Mouse (Mus musculus) thymus, postnatal 0 days (tissue): ENCODE measurements around the gene Nlk. TPM values are rescaled to one million over a fixed set of nuclear protein-coding genes. Genes with fewer than 3 reads are reported as not detected.
"Not testable (repeated sequence)": the region's sequence is repeated elsewhere in the genome, so short reads cannot be mapped to it uniquely, and the experiment has no call there.

Experiments
- DNase-seq: peaks from one replicate; pipeline ENCODE4 v3.0.0-alpha.2; 2015; ENCODE audit warnings: low spot score
- polyA plus RNA-seq: library from polyadenylated mRNA; unstranded; fragments of >200 nt; fragmentation: Nextera tagmentation; extraction: Ambion mirVana; gene quantifications from 2 replicates; pipeline ENCODE4 v1.2.1, GENCODE M21; 2015

Gene Nlk
- polyA plus RNA-seq, 1 experiment from 2014 or later, result 23.3 TPM

DNA sequence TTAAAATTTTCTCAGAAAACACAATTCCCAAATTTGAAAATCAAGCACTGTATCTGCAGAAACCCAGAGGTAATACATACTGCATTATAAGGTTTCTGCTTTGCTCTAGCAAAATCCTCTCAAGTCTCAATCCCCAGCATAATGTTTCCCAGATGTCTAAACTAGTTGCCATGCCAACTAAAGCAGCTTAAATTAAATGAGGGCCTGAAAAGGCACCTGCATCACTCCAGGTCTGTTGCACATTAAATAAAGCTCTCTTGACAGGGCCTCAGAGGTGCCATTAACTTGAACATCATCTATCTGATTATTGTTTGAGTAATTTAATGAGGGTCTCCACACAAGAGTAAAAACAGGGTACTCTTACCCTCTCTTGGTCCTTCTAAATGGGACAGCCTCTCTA is 100.4 kb downstream of the Nlk start:
- DNase-seq, result no peak

DNA sequence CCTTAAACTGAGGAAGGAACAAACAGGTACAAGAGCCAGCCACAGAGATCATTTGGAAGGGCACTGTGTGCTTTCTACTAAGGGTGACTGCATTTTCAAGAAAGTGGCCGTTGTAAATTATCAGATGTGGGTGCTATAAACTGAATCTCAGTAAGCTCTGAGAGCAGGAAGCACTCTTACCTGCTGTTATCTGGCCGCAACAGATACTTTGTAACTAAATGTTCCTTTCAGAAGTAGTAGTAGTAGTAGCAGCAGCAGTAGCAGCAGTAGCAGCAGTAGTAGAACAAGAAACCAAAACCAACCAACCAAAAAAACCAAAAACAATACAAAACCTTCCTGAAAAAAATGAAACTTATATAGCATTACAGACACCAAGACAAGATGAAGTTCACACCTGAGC is 101.4 kb downstream of the Nlk start:
- DNase-seq, result no peak

DNA sequence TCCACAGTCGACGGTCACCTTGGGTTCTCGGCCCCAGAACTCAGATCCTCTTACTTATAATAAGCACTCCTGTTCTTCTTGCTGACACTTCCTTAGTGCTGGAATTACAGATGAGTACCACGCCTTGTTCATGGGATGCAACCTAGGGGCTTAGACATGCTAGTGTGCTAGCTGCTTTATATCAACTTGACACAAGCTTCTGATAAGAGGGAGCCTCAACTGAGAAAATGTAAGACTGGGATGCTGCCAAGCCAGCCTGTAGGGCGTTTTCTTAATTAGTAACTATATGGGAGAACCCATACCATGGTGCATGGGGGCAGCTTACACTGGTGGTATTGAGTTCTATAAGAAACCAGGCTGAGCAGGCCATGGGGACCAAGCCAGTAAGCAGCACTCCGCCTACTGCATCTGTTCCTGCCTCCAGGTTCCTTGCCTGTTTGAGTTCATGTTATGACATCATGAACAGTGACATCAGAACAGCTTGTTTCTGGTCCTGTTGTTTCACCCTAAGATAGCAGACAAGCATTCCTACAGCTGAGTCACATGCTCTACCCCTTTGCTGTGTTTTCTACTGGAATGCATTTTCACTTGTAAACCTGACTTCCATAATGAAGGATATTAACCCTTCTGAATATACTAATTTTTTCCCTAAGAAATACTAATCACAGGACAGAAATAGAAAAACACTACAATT is 102.8 kb downstream of the Nlk start:
- no peak for DNase-seq

DNA sequence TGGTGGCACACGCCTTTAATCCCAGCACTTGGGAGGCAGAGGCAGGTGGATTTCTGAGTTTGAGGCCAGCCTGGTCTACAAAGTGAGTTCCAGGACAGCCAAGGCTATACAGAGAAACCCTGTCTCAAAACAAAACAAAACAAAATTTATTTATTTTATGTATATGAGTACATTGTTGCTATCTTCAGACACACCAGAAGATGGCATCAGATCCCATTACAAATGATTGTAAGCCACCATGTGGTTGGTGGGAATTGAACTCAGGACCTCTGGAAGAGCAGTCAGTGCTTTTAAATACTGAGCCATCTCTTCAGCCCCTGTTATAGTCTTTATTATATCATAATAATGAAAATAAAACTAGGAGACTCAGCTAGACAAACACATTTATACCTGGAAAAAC is 109.5 kb downstream of the Nlk start:
- not testable (repeated sequence) for DNase-seq

DNA sequence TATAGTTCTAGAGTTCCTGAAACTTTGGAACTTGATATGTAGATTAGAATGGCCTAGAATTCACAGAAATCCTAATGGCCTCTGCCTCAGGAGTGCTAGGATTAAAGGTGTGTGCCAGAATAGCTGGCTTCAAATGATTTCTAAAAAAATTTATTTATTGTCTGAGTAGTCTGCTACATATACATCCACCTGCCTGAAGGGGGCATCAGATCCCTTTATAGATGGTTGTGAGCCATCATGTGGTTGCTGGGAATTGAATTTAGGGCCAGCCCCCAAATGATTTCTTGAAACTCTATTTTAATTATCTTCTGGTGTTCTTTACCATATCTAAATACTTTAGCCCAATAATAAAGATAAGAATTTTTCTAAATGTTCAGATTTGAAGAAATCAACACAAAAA is 111.1 kb downstream of the Nlk start:
- DNase-seq, result peak; percentile 37

DNA sequence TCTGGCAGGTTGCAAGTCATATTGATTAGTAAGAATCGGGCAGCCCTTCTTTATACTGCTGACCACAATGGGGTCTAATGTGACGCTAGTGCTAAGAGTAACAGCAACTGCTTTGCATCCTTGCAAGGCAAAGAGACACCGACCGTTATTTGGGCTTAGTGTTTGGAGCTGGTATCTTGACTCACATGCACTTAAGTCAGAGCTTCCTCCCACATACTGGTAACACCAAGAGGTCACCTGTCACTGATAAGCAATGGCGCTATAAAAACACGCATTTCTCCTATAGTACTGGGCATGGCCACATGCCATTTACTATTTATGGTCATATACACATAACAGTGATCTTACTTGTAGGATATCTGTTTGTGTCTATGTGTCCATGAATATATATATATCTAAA is 114.3 kb downstream of the Nlk start:
- no peak for DNase-seq

DNA sequence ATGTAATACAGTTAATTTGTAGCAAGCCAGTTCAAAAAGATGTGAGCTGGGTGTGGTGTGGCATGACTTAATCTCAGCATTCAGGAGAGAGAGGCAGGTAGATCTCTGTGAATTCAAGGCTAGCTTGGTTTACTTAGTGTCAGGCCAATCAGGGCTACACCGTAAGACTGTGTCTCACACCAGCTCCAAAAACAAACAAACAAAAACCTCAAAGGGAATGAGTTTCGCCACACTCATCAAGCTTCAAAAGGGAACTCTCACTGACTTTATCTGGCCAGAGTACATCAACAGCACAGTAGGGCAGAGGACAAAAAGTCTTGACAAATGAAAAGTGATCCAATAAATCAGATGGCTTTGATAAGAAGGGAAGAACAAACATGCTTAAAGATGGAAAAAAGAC is 122.2 kb downstream of the Nlk start:
- no peak for DNase-seq

DNA sequence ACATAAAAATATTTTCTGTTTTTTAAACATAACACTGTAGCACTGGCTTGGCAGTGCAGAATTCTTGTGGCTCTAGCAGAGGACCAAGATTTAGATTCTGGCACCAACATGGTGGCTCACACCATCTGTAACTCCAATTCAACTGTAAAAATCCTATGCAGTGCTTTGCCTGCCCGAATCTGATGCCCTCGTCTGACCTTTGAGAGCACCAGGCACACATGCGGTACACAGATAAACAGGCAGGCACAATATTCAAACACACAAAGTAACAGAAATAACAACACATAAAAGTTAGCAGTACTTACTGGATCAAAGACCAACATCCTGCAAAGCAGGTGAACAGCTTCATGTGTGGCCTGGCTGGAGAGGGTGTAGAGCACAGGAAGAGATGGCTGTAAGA is 122.6 kb downstream of the Nlk start:
- no peak for DNase-seq

DNA sequence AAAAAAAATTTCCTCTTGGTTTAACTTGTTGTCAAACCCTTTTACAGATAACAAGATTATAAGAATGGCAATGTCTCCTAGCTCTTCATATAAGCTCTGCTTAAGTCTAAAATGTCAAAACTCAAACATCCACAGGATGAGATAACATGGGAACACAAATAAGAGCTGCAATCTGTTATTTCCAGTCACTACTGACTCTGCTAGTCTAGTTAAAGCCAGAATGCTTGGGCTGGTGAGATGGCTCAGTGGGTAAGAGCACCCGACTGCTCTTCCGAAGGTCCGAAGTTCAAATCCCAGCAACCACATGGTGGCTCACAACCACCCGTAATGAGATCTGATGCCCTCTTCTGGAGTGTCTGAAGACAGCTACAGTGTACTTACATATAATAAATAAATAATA is 123.1 kb downstream of the Nlk start:
- DNase-seq, result not testable (repeated sequence)

DNA sequence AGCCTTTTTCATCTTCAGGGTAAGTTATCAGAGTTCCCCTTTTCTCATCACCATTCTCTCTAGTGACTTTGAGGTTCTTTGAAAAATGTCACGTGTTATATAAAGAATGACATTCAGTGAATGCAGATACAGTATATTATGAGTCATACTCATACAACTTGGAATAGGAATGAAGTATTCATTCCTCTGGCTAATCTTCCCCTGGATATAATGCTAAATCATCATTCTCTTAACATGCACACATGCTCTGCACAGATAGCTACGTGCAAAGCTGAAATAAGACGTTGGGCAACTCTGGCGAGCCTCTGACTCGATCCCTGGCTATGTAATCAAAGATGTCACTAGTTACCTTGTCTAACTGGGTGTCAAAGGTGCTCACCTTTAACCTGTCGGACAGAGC is 125.3 kb downstream of the Nlk start:
- no peak for DNase-seq

DNA sequence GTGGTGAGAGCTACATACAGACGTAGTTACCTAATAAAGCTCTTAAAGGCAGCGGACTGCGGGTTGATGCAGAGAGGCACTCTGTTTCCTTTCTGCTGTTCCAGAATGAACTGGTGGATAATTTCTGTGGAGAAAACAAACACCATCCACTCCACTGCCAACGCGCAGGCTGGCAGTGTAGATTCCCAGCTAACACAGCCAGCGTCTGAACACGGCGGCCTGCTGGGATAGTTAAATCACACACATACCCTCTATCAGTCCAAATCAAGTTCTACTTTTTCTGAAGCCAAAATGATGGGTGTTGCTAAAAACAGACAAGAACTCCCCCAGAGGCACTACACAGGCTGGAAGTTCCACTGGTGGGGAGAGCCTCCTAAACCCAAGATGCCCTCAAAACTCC is 125.7 kb downstream of the Nlk start:
- no peak for DNase-seq

DNA sequence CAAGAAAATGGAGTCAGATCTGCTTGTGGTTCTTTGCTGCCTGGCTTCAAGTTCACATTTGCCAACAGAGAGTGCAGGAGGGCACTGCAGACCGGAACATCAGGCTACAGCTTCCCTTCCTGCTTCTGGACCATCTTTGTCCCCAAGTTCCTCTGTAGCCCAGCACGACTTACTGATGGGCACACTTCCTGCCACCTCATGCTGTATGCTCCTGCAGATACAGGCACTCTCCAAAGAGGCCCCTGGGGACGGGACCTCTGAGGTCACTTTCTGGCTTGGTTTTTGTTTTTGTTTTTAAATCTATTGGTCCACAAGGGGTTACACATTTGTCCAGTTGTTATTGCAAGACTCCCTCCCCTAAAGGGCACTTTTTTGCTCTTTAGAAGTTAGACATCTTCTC is 127.4 kb downstream of the Nlk start:
- DNase-seq, result no peak

DNA sequence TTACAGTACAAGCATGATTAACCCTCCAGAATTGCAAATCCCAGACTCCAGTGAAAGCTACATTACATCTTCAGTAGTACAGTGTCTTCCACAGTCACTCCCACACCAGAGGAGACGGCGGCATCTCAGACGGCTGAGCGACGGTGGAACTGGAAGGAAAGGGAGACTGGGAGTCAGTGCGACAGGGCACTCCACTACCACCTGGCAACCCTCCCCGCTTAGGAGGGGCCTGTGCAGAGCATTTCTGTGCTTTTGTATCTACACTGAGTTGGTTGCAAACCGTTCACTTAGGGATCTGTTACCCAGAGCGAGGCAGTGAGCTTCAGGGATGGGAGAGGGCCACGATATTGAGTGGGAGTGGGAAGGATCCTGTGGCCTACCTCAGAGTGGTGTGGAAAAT is 128.3 kb downstream of the Nlk start:
- no peak for DNase-seq

DNA sequence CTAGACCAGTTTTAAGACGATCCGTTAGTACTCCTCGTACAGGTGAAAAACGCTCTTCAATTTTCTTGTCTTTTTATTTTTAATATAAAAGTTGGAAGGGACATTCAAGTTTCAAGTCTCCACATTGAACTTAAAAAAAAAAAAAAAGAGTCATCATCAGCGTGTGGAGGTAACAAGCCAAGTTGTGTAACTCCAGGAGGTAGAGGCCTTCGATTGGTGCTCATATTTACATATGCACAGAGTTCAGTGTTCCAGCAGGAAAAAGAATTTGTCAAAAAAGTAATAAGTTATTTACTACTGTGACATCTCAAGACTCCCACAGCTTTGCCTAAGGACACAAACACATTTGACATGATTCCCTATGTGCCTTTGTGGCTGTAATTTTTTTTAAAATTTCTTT is 129.6 kb downstream of the Nlk start:
- DNase-seq, result no peak

DNA sequence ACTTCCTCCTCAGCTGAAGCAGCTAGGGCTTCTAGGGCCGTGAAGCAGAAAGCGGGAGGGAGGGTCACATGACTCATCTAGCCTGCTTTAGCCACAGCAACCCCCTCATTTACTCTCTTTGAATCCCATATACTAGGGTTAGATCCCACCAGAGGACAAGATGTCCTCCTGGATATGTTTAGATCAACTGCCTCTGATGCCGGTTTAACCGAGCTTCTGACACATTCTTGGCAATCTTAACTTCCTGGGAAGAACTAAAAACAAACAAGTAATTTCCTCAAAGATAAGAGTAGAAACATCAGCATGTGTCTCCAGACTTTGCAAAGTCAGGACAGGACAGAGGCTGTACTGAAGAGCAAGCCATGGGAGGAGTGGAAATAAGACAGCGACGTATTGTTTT is 130.4 kb downstream of the Nlk start:
- no peak for DNase-seq

DNA sequence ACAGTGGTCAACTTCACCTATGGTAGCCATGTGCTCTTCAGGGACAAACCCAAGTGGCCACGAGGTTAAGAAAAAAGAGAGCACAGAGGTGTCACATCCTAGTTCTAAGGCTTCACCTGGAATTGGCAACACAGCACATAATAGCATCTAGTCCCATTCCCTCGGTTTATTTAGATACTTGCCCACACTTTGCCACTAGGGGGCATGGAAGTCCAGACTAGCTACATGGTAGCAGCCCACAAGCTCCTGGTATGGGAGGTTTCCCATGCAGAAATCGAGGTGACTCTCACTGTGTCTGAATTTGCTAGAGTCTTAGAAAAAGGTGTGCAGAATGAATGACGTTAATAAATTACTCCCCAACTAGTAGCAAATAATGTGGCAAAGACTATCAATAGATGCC is 136.7 kb downstream of the Nlk start:
- peak; percentile 77 for DNase-seq

DNA sequence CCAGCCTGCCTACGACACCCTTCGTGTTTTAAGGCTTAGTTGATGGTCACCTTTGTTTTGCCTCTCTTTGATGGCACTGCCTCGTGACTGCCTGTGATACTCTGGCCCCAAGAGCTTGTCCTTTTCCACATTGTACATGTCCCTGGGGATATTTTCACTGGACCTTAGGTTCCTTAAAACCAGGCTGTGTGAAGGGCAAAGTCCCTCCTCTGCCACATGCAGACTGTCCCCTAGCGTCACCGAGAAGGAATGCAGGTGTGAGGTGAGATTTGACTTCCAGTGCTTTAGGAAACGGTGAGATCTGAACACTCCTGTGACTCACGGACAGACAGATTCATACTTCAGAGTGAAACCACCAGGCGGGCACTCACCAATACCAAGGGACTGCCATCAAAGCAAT is 139.9 kb downstream of the Nlk start:
- DNase-seq, result no peak

DNA sequence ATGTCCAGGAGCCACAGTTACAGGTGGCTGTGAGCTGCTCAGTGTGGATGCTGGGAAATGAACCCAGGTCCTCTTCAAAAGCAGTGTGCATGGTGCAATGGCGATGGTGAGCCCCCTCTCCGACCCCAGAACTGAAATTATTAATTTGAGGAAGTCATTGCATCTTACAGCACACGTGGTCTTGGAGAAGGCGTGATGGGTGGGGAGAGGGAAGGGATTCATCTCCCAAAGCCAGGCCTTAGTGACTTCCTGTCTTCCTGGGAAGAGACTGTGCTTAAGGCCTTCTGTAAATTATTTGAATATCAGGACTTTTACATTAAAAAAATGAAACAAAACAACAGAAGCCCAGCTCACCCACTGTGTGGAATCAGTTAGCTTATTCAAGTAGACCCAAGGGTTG is 141.1 kb downstream of the Nlk start:
- no peak for DNase-seq

DNA sequence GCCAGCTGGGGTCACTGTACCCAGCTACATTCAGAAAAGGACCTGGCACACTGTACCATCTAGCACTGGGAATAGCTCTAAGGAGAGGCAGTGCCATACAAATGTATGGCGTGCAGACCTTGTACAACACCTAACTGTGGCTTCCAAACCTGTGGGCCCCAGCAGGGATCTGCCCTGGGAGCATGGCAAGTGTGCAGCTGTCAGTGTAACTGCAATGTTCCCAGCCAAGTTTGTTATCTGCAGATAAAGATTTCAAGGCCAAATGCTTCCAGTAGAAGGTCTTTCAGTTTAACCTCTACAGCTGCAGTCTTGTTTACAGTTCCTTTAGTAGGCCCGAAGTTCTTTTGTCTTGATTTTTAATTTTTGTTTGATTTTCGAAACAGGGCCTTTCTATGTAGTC is 141.6 kb downstream of the Nlk start:
- DNase-seq, result no peak

DNA sequence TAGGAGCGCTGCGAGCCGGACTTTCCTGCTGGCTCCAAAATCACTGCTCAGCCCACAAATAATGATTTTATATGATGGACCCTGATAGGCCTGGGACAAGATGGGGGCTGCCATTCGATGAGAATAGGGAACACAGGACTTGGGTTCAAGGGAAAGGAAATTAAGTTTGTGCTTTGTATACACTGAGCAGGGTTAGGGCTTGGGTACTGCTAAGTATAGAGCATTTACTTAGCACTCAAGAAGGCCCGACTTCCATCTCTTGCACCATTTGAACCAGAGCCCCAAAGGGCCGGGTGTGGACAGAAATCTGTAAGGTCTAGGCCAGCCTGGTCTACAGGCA is 146.1 kb downstream of the Nlk start:
- DNase-seq, result no peak

DNA sequence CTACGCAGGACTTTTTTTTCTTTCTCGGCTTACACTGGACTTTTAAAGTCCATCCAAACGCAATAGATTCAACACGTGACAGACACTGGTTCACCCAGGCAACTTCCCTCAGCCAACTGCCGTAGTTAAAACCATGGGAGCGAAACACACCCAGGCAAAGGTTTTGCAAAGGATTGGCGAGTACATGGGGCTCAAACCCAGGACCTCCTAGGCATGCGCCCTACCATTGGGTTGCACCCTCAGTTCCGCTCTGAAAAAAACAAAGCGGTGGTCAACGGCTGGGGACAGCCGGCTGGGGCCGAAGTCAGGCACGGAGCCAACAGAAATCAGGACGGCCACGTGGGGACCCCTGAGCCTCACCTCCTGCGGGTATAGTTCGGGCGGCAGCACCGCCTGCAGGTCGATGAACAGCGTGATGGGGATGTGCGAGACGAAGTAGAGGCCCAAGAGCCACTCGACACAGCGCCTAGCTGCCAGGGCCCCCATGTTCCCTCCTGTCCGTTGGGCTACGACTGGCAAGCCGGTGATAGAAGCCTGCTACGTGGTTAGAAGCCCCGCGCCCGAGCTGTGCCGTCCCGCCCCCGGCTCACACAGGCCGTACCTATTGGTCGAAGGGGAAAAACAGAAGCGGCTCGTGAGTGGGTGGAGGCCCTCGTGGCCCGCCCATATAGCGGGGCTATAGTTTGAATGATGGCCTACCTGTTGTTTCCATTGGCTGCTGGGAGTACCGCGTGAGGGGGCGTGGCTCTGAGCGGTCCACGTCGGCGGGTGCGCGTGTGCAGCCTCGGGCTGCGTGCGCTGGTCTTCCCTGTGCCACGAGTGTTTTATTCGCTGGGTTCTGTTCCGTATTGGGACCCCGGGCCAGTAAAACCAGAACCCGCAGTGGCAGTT is 146.8 kb downstream of the Nlk start, which contains the start of gene Tmem97:
TSS of gene Tmem97 (minus strand) at position 610 of the 891 bp plus-strand sequence.
- DNase-seq, result peak; percentile 97

DNA sequence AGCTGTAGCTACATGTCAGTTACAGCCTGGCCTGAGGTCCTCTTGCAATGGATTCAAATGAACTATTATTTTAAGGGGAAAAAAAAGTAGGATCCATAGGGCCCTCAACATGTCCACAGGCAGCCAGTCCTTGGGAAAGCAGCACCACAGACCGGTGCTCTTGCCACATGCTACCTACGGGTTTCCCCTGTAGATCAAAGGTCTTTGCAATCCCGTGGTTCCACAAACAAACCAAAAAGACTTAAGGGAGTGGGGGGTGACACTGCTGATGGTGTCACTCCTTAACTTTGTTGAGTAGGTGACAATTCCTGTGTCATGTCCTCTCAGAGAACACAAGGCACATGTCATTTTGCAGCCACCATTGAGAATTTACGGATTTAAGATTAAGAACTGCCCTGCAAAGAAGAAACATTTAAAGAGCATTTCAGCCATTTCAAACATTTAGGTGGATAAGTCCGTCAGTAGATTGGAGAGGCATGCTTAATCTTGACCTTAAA is 147.6 kb downstream of the Nlk start:
- DNase-seq, result no peak
